Mouse (Mus musculus) G1E (cell line): Measurements from ENCODE around the gene Crb2. TPM values are rescaled to one million over a fixed set of nuclear protein-coding genes. Genes with fewer than 3 reads are reported as not detected.

Experiments used
- ATAC-seq: 2 replicates; pipeline ENCODE4 v1.8.0; 2016; ENCODE audit warnings: mild to moderate bottlenecking; ENCODE audit not compliant: insufficient number of reproducible peaks, poor library complexity, low FRiP score, severe bottlenecking; ENCODE audit errors: extremely low read depth
- DNase-seq: peaks from one replicate; pipeline ENCODE4 v3.0.0; 2012; ENCODE audit warnings: low spot score
- H3K27me3 ChIP-seq: 2 replicates; pipeline ENCODE4 v1.6.1; 2012; ENCODE audit warnings: mild to moderate bottlenecking, low read length, inconsistent platforms; ENCODE audit not compliant: insufficient read depth
- H3K36me3 ChIP-seq: replicated peaks from 2 replicates; pipeline ENCODE3; 2012; ENCODE audit warnings: mild to moderate bottlenecking, inconsistent platforms
- H3K4me1 ChIP-seq: 2 replicates; pipeline ENCODE4 v1.6.1; 2012; ENCODE audit warnings: low read depth, low read length, inconsistent platforms, mixed read lengths; ENCODE audit not compliant: insufficient read depth
- H3K4me3 ChIP-seq: 2 replicates; pipeline ENCODE4 v1.5.1; 2012; ENCODE audit warnings: low read depth, mild to moderate bottlenecking, inconsistent platforms, low read length, moderate library complexity, mixed read lengths
- H3K9me3 ChIP-seq: replicated peaks from 2 replicates; pipeline ENCODE4 v1.6.1; 2012; ENCODE audit warnings: inconsistent platforms
- CTCF ChIP-seq: IDR thresholded peaks from 2 replicates; pipeline ENCODE4 v1.5.1; 2012; ENCODE audit warnings: low read depth, low read length, inconsistent platforms, mixed read lengths
- GATA1 ChIP-seq: IDR thresholded peaks from 2 replicates; pipeline ENCODE4 v1.6.1; 2012; ENCODE audit warnings: borderline replicate concordance, low read length, inconsistent platforms, mixed read lengths
- GATA2 ChIP-seq: IDR thresholded peaks from 2 replicates; pipeline ENCODE4 v1.6.1; 2012; ENCODE audit warnings: low read depth, low read length, inconsistent platforms, borderline replicate concordance
- POLR2AphosphoS5 ChIP-seq: IDR thresholded peaks from 2 replicates; pipeline ENCODE4 v1.6.1; 2012; ENCODE audit warnings: low read depth, low read length, inconsistent platforms; ENCODE audit not compliant: insufficient replicate concordance
- TAL1 ChIP-seq: conservative IDR thresholded peaks from 2 replicates; pipeline ENCODE4 v1.6.1; 2012; ENCODE audit warnings: low read depth, low read length, inconsistent platforms, mixed read lengths
- polyA plus RNA-seq: library from polyadenylated mRNA; stranded (reverse); fragments of >175 nt; gene quantifications from 2 replicates; pipeline ENCODE4 v1.2.3, GENCODE M21; 2012
- total RNA-seq, 2 experiments: library from RNA; stranded (forward) in 1 of 2; stranded (reverse) in 1 of 2; fragments of 200-1000 nt in 1 of 2; fragments of >200 nt in 1 of 2; fragmentation: Nextera tagmentation in 1 of 2; gene quantifications; 2 replicates each; pipeline ENCODE4 v1.2.3; 2014 to 2017

The Crb2 gene
- total and polyA plus RNA-seq, 3 experiments: 0.05 TPM; not detected in 2

DNA sequence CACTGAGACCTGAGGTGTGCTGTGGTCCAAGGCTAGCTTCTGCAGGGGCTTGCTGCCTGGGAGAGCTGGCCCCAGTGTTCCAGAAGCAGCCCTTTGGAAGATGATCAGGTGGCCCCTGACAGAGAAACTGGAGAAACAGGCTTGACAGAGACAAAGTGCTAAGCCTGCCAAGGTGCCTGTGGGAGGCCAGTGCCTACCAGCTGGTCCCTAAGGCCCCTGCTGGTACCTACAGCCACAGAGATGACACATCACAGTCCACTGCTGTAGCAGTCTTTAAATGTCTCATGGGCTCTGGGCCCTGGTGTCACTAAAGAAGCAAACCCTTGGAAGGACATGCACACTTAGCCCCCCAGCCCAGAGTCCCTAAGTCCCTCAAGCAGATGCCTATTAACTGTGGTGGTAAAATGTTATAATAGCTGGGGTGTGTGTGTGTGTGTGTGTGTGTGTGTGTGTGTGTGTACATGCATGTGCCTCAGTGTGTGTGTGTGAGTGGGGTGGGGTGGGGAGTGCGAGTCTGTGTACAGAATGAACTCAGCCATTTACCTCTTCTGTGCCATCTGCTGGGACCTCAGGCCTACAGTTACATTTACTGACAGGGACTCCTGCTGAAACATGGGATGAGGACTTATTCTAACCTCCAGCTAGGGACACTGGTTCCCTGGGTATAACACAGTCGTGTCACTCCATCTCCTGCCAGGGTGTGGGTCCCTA, 19.7 kb upstream of the Crb2 start:
- no peak for DNase-seq
- TF ChIP-seq POLR2AphosphoS5 (no peak), TAL1 (no peak), GATA2 (no peak), CTCF (no peak), GATA1 (no peak)
- ATAC-seq: no peak
- peaks cover 8% of the 10 kb centered on the region for H3K4me1 ChIP-seq
- peaks cover 83% of the 10 kb centered on the region for H3K27me3 ChIP-seq
- no peaks in the 10 kb centered on the region for H3K9me3 ChIP-seq
- H3K4me3 ChIP-seq: no peak overlapping the region
- H3K36me3 ChIP-seq: no peaks in the 10 kb centered on the region

- DNase-seq (peak; percentile 50), ATAC-seq (peak; percentile 49; the same call in 1 of the 2 replicates)
- H3K36me3 ChIP-seq: no peaks in the 10 kb centered on the region
- H3K9me3 ChIP-seq: no peaks in the 10 kb centered on the region
- peaks cover 8% of the 10 kb centered on the region for H3K4me1 ChIP-seq
- H3K4me3 ChIP-seq: no peak overlapping the region
- TF ChIP-seq GATA2 (no peak), GATA1 (no peak), TAL1 (no peak), CTCF (no peak), POLR2AphosphoS5 (no peak)
- peaks cover 81% of the 10 kb centered on the region for H3K27me3 ChIP-seq
Measured at GRCm38 (mm10) chr2:37757016-37757415, 19.0 kb upstream of the Crb2 start.

DNA sequence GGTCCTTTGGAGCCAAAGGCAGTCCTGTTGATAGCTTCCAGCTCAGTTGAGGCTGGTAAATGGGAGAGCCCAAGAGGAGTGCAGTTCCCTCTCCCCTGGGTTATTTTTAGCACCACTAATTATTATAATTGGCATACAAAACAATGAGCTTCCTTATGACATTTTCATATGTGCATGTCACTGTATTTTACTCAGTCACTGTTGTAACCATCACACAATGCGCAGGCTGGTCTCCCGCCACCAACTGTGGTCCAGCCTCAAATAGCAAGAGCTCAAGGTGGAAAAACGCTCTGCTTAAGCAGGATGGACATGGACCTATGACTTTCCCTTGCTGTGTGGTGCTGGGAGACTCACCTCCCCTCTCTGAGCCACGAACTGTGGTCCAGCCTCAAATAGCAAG, 18.3 kb upstream of the Crb2 start:
- peaks cover 73% of the 10 kb centered on the region for H3K27me3 ChIP-seq
- no peak for DNase-seq
- TF ChIP-seq TAL1 (no peak), CTCF (no peak), GATA1 (no peak), POLR2AphosphoS5 (no peak), GATA2 (no peak)
- H3K9me3 ChIP-seq: no peaks in the 10 kb centered on the region
- peaks cover 8% of the 10 kb centered on the region for H3K4me1 ChIP-seq
- no peak overlapping the region for H3K4me3 ChIP-seq
- no peaks in the 10 kb centered on the region for H3K36me3 ChIP-seq
- ATAC-seq: no peak

- Histone ChIP-seq H3K4me3 (no peak overlapping the region), H3K4me1 (peaks cover 8% of the 10 kb centered on the region), H3K27me3 (peaks cover 67% of the 10 kb centered on the region), H3K36me3 (no peaks in the 10 kb centered on the region), H3K9me3 (no peaks in the 10 kb centered on the region)
- ATAC-seq: no peak
- no peak for TF ChIP-seq GATA2
- DNase-seq: no peak
Measured at GRCm38 (mm10) chr2:37758343-37759015, 17.6 kb upstream of the Crb2 start.

DNA sequence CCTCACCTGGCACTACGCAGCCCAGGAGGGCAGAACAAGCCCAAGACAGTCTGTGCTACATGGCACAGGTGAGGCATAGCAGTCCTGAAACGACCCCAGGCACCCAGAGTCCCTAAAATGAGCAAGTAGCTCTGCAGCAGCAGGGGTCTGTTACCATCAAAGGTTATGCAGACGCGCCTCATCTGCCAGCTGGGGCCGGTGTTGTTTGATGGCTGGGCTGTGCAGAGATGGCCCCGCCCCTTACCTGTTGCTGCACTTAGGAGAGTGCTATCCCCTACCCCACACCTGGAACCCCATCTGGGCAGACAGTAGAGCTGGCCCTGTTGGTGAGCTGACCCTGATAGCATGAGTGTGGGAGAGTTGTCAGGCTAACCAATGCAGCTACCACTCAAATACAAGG, 15.4 kb upstream of the Crb2 start:
- no peak for ATAC-seq
- Histone ChIP-seq H3K9me3 (no peaks in the 10 kb centered on the region), H3K36me3 (no peaks in the 10 kb centered on the region), H3K4me1 (peaks cover 8% of the 10 kb centered on the region), H3K27me3 (peaks cover 61% of the 10 kb centered on the region), H3K4me3 (no peak overlapping the region)
- no peak for DNase-seq
- TF ChIP-seq POLR2AphosphoS5: no peak
- TF ChIP-seq GATA2: no peak
- no peak for TF ChIP-seq CTCF
- no peak for TF ChIP-seq GATA1
- TF ChIP-seq TAL1: no peak

- H3K4me1 ChIP-seq: no peaks in the 10 kb centered on the region
Measured at GRCm38 (mm10) chr2:37763638-37764037, 12.4 kb upstream of the Crb2 start.

More at GRCm38 (mm10) chr2:37763638-37764037, 12.4 kb upstream of the Crb2 start:
- H3K36me3 ChIP-seq: no peaks in the 10 kb centered on the region
- H3K4me3 ChIP-seq: no peak overlapping the region
- ATAC-seq (no peak), DNase-seq (no peak)
- peaks cover 46% of the 10 kb centered on the region for H3K27me3 ChIP-seq
- TF ChIP-seq CTCF: no peak
- TF ChIP-seq GATA1: no peak
- TF ChIP-seq GATA2: no peak
- TF ChIP-seq TAL1: no peak
- TF ChIP-seq POLR2AphosphoS5: no peak
- H3K9me3 ChIP-seq: no peaks in the 10 kb centered on the region
